Mouse (Mus musculus): Measurements from ENCODE around the gene Gtpbp2.

Gtpbp2 gene

DNA sequence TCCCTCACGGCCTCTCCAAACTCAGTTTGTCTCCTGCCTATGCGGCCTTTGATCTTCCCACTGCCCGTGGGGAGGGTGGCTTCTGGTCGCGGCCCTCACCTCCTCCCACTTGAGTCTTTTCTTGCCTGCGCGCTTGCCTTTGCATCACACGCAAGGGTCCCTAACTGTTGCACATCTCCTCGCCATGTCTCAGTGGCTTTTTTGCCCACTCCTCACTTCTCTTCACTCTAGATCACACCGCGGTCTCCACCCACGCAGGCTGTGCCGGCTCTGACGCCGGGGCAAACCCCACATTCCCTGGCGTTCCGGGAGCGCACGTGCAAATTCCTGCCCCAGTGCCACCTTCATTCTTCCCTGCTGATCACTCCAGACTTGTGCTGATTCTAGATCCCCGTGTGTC, 42.2 kb downstream of the Gtpbp2 start:
- DNase-seq (ENCODE audit: low read depth in 1 of 2, low spot score in 2 of 2), result no peak

DNA sequence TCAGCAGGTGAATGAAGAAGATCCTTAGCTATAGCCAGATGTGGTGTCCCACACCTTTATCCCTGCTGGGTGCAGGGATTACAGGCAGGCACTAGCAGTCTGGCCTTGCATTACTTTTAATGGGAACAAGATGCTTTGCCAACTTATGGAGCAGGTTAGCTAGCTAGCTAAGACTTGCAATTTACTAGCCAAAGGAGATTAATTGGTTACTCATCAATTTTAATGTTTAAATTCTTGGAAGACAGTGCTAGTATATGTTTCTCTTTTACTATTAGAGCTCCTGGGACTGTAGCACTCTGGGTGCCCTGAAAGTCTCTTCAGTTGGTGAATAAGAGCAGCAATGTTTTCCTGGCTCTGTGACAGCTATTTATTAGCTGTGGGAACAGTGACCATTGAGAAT, 45.8 kb downstream of the Gtpbp2 start:
- no peak for DNase-seq (ENCODE audit: low read depth in 1 of 2, low spot score in 2 of 2)

DNA sequence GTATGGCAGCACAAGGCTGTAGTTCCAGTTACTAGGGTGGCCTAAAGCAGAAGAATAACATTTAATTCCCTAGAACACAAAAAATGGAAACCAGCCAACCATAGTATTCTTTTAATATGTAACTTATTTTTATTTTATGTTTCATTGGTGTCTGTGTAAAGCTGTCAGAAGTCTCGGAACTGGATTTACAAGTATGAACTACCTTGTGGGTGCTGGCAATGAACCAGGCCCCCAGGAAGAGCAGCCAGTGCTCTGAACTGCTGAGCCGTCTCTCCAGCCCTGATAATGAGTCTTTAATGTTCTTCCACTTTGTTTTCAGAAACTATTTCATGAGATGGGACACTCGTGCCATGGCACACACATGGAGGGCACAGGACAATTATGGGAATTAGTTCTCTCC, 49.7 kb downstream of the Gtpbp2 start:
- no peak for DNase-seq (ENCODE audit: low read depth in 1 of 2, low spot score in 2 of 2)

All from monocyte, adult 2 months (primary cell).